ENCODE assay signal across 28 mouse cellular contexts in genomic region chr16:86325406-86325805, GRCm38 (mm10).
"Had no signal": no experiment of that assay in that cellular context is flagged by ENCODE, and none has a peak within 500 bp of the region (broad histone marks: within the 10 kb centered on the region; RNA-seq: fewer than 3 reads in every experiment).

No protein-coding gene starts in this region.

- H3K36me3 ChIP-seq: heart, embryonic 13.5 days; heart, embryonic 15.5 days; hindbrain, embryonic 13.5 days; hindbrain, embryonic 15.5 days; intestine, embryonic 15.5 days; kidney, embryonic 15.5 days; limb, embryonic 10.5 days; limb, embryonic 12.5 days; liver, embryonic 13.5 days; liver, embryonic 15.5 days had no signal

- DNase-seq: gastrocnemius, postnatal 14 days; gastrocnemius, postnatal 36 days; heart, adult 11 months; heart, adult 2 months; heart, postnatal 14 days; heart, postnatal 36 days; kidney, adult 2 months; kidney, adult 9 months; kidney, postnatal 10 days; kidney, postnatal 25 days; kidney, postnatal 4 days; liver; liver, embryonic 13.5 days had no signal

- H3K4me3 ChIP-seq: heart, adult 2 months; heart, embryonic 13.5 days; heart, embryonic 15.5 days; hindbrain, embryonic 13.5 days; hindbrain, embryonic 15.5 days; intestine, embryonic 15.5 days; kidney, embryonic 15.5 days; layer of hippocampus, adult 2 months; left cerebral cortex, adult 2 months; limb, embryonic 10.5 days; limb, embryonic 12.5 days; liver, embryonic 13.5 days; liver, embryonic 15.5 days had no signal

- H3K9ac ChIP-seq: heart, embryonic 13.5 days; heart, embryonic 15.5 days; hindbrain, embryonic 13.5 days; hindbrain, embryonic 15.5 days; intestine, embryonic 15.5 days; kidney, embryonic 15.5 days; limb, embryonic 12.5 days; liver, embryonic 13.5 days; liver, embryonic 15.5 days had no signal

- H3K27ac ChIP-seq: heart, adult 2 months; heart, embryonic 13.5 days; hindbrain, embryonic 13.5 days; hindbrain, embryonic 15.5 days; intestine, embryonic 15.5 days; kidney, embryonic 15.5 days; layer of hippocampus, adult 2 months; left cerebral cortex, adult 2 months; limb, embryonic 10.5 days; limb, embryonic 12.5 days; liver, embryonic 13.5 days; liver, embryonic 15.5 days had no signal

- H3K9me3 ChIP-seq: heart, embryonic 13.5 days; heart, embryonic 15.5 days; hindbrain, embryonic 13.5 days; hindbrain, embryonic 15.5 days; intestine, embryonic 15.5 days; kidney, embryonic 15.5 days; limb, embryonic 10.5 days; limb, embryonic 12.5 days; liver, embryonic 13.5 days; liver, embryonic 15.5 days had no signal

- ATAC-seq: inflammation-experienced regulatory T-cells, adult 6 months; intestine, embryonic 15.5 days; intestine, postnatal 0 days had no signal

- H3K4me1 ChIP-seq: heart, embryonic 13.5 days; heart, embryonic 15.5 days; hindbrain, embryonic 13.5 days; hindbrain, embryonic 15.5 days; intestine, embryonic 15.5 days; kidney, embryonic 15.5 days; limb, embryonic 10.5 days; limb, embryonic 12.5 days; liver, embryonic 13.5 days; liver, embryonic 15.5 days had no signal

- H3K4me2 ChIP-seq: heart, embryonic 11.5 days; heart, embryonic 13.5 days; heart, embryonic 15.5 days; hindbrain, embryonic 13.5 days; hindbrain, embryonic 15.5 days; intestine, embryonic 15.5 days; kidney, embryonic 15.5 days; limb, embryonic 12.5 days; liver, embryonic 11.5 days; liver, embryonic 13.5 days; liver, embryonic 15.5 days had no signal

- H3K27me3 ChIP-seq: heart, embryonic 13.5 days; heart, embryonic 15.5 days; hindbrain, embryonic 13.5 days; hindbrain, embryonic 15.5 days; intestine, embryonic 15.5 days; kidney, embryonic 15.5 days; limb, embryonic 12.5 days; liver, embryonic 13.5 days; liver, embryonic 15.5 days had no signal
